Mouse (Mus musculus): Measurements from ENCODE around the gene Rnf44. TPM values are rescaled to one million over a fixed set of nuclear protein-coding genes. Genes with fewer than 3 reads are reported as not detected.

Gene Rnf44
- polyA plus RNA-seq, 1 experiment, result 43.7 TPM

GRCm38 (mm10) chr13:54664509-54664908 is 29.2 kb downstream of the Rnf44 start:
- Histone ChIP-seq H3K4me3 (no peak overlapping the region), H3K36me3 (ENCODE audit: control insufficient read depth, insufficient read depth) (peaks cover 17% of the 10 kb centered on the region), H3K79me2 (ENCODE audit: control insufficient read depth, insufficient read depth) (no peaks in the 10 kb centered on the region), H3K4me2 (ENCODE audit: low read depth) (no peak overlapping the region), H3K27me3 (ENCODE audit: control insufficient read depth, insufficient read depth, insufficient read length) (no peaks in the 10 kb centered on the region), H3ac (ENCODE audit: control insufficient read depth, insufficient read length) (no peak overlapping the region)
- TF ChIP-seq TCF12 (IDR thresholded peaks at IDR 0.05; ENCODE audit: insufficient read depth, poor library complexity, severe bottlenecking) (no peak), E2F4 (IDR thresholded peaks at IDR 0.05; ENCODE audit: insufficient read depth) (no peak), POLR2AphosphoS2 (IDR thresholded peaks at IDR 0.05; ENCODE audit: insufficient read length, low read depth) (no peak), POLR2A (IDR thresholded peaks at IDR 0.05; ENCODE audit: insufficient read length, low read depth) (no peak), USF1 (IDR thresholded peaks at IDR 0.05; ENCODE audit: low read depth) (no peak), SRF (IDR thresholded peaks at IDR 0.05; ENCODE audit: control insufficient read depth, insufficient read length, low read depth) (no peak), REST (IDR thresholded peaks at IDR 0.05; ENCODE audit: insufficient read depth, insufficient read length) (no peak), CEBPB (IDR thresholded peaks at IDR 0.05; ENCODE audit: insufficient read depth, poor library complexity, severe bottlenecking) (no peak), MYOD1 (IDR thresholded peaks at IDR 0.05; ENCODE audit: control insufficient read depth in 1 of 3, insufficient read length in 2 of 3, low read depth in 2 of 3) (no peak), MYOG (IDR thresholded peaks at IDR 0.05; ENCODE audit: control insufficient read depth in 1 of 3, insufficient read depth in 1 of 3, insufficient read length in 2 of 3, low read depth in 2 of 3) (no peak), MAX (IDR thresholded peaks at IDR 0.05; ENCODE audit: low read depth) (no peak), TCF3 (IDR thresholded peaks at IDR 0.05; ENCODE audit: insufficient read length, low read depth) (no peak)

GRCm38 (mm10) chr13:54663999-54664398 is 29.7 kb downstream of the Rnf44 start:
- H3ac ChIP-seq (ENCODE audit: control insufficient read depth, insufficient read length), result no peak overlapping the region
- H3K79me2 ChIP-seq (ENCODE audit: control insufficient read depth, insufficient read depth), result no peaks in the 10 kb centered on the region
- no peak overlapping the region for H3K4me2 ChIP-seq (ENCODE audit: low read depth)
- peaks cover 21% of the 10 kb centered on the region for H3K36me3 ChIP-seq (ENCODE audit: control insufficient read depth, insufficient read depth)
- H3K27me3 ChIP-seq (ENCODE audit: control insufficient read depth, insufficient read depth, insufficient read length), result no peaks in the 10 kb centered on the region
- H3K4me3 ChIP-seq, result no peak overlapping the region
- TF ChIP-seq POLR2A (IDR thresholded peaks at IDR 0.05; ENCODE audit: insufficient read length, low read depth) (no peak), E2F4 (IDR thresholded peaks at IDR 0.05; ENCODE audit: insufficient read depth) (no peak), POLR2AphosphoS2 (IDR thresholded peaks at IDR 0.05; ENCODE audit: insufficient read length, low read depth) (no peak), CEBPB (IDR thresholded peaks at IDR 0.05; ENCODE audit: insufficient read depth, poor library complexity, severe bottlenecking) (no peak), MYOD1 (IDR thresholded peaks at IDR 0.05; ENCODE audit: control insufficient read depth in 1 of 3, insufficient read length in 2 of 3, low read depth in 2 of 3) (no peak), MAX (IDR thresholded peaks at IDR 0.05; ENCODE audit: low read depth) (no peak), SRF (IDR thresholded peaks at IDR 0.05; ENCODE audit: control insufficient read depth, insufficient read length, low read depth) (no peak), USF1 (IDR thresholded peaks at IDR 0.05; ENCODE audit: low read depth) (no peak)

- peaks cover 27% of the 10 kb centered on the region for H3K36me3 ChIP-seq (ENCODE audit: control insufficient read depth, insufficient read depth)
- H3K79me2 ChIP-seq (ENCODE audit: control insufficient read depth, insufficient read depth), result no peaks in the 10 kb centered on the region
- no peak overlapping the region for H3K4me3 ChIP-seq
These were observed 32.3 kb downstream of the Rnf44 start for GRCm38 (mm10) chr13:54661358-54661757.

GRCm38 (mm10) chr13:54660877-54661276 is 32.8 kb downstream of the Rnf44 start:
- TF ChIP-seq MAX (IDR thresholded peaks at IDR 0.05; ENCODE audit: low read depth), result no peak
- no peak for TF ChIP-seq REST (IDR thresholded peaks at IDR 0.05; ENCODE audit: insufficient read depth, insufficient read length)
- TF ChIP-seq TCF3 (IDR thresholded peaks at IDR 0.05; ENCODE audit: insufficient read length, low read depth), result no peak
- Histone ChIP-seq H3K36me3 (ENCODE audit: control insufficient read depth, insufficient read depth) (peaks cover 31% of the 10 kb centered on the region), H3K4me3 (no peak overlapping the region)

More at GRCm38 (mm10) chr13:54661358-54661757, 32.3 kb downstream of the Rnf44 start:
- Histone ChIP-seq H3K27me3 (ENCODE audit: control insufficient read depth, insufficient read depth, insufficient read length) (no peaks in the 10 kb centered on the region), H3K4me2 (ENCODE audit: low read depth) (no peak overlapping the region), H3ac (ENCODE audit: control insufficient read depth, insufficient read length) (no peak overlapping the region)
- TF ChIP-seq MYOD1 (IDR thresholded peaks at IDR 0.05; ENCODE audit: control insufficient read depth in 1 of 3, insufficient read length in 2 of 3, low read depth in 2 of 3) (no peak), CEBPB (IDR thresholded peaks at IDR 0.05; ENCODE audit: insufficient read depth, poor library complexity, severe bottlenecking) (no peak), REST (IDR thresholded peaks at IDR 0.05; ENCODE audit: insufficient read depth, insufficient read length) (no peak), TCF3 (IDR thresholded peaks at IDR 0.05; ENCODE audit: insufficient read length, low read depth) (no peak), POLR2A (IDR thresholded peaks at IDR 0.05; ENCODE audit: insufficient read length, low read depth) (no peak), TCF12 (IDR thresholded peaks at IDR 0.05; ENCODE audit: insufficient read depth, poor library complexity, severe bottlenecking) (no peak), SRF (IDR thresholded peaks at IDR 0.05; ENCODE audit: control insufficient read depth, insufficient read length, low read depth) (no peak), USF1 (IDR thresholded peaks at IDR 0.05; ENCODE audit: low read depth) (no peak), MAX (IDR thresholded peaks at IDR 0.05; ENCODE audit: low read depth) (no peak)

GRCm38 (mm10) chr13:54650461-54650860 is 43.2 kb downstream of the Rnf44 start:
- Histone ChIP-seq H3K79me2 (ENCODE audit: control insufficient read depth, insufficient read depth) (no peaks in the 10 kb centered on the region), H3K4me2 (ENCODE audit: low read depth) (no peak overlapping the region), H3K36me3 (ENCODE audit: control insufficient read depth, insufficient read depth) (peaks cover 85% of the 10 kb centered on the region), H3ac (ENCODE audit: control insufficient read depth, insufficient read length) (no peak overlapping the region), H3K27me3 (ENCODE audit: control insufficient read depth, insufficient read depth, insufficient read length) (no peaks in the 10 kb centered on the region), H3K4me3 (no peak overlapping the region)
- TF ChIP-seq E2F4 (IDR thresholded peaks at IDR 0.05; ENCODE audit: insufficient read depth) (no peak), CEBPB (IDR thresholded peaks at IDR 0.05; ENCODE audit: insufficient read depth, poor library complexity, severe bottlenecking) (no peak)

More at GRCm38 (mm10) chr13:54660877-54661276, 32.8 kb downstream of the Rnf44 start:
- Histone ChIP-seq H3K79me2 (ENCODE audit: control insufficient read depth, insufficient read depth) (no peaks in the 10 kb centered on the region), H3ac (ENCODE audit: control insufficient read depth, insufficient read length) (no peak overlapping the region), H3K4me2 (ENCODE audit: low read depth) (no peak overlapping the region), H3K27me3 (ENCODE audit: control insufficient read depth, insufficient read depth, insufficient read length) (no peaks in the 10 kb centered on the region)

All from myocyte (in vitro differentiated cells).